Mouse (Mus musculus): Measurements from ENCODE around the gene Cks1b. TPM values are rescaled to one million over a fixed set of nuclear protein-coding genes. Genes with fewer than 3 reads are reported as not detected.

The Cks1b gene
- total RNA-seq, 2 experiments from 2014 or later, result 1.9 to 3.1 TPM

DNA sequence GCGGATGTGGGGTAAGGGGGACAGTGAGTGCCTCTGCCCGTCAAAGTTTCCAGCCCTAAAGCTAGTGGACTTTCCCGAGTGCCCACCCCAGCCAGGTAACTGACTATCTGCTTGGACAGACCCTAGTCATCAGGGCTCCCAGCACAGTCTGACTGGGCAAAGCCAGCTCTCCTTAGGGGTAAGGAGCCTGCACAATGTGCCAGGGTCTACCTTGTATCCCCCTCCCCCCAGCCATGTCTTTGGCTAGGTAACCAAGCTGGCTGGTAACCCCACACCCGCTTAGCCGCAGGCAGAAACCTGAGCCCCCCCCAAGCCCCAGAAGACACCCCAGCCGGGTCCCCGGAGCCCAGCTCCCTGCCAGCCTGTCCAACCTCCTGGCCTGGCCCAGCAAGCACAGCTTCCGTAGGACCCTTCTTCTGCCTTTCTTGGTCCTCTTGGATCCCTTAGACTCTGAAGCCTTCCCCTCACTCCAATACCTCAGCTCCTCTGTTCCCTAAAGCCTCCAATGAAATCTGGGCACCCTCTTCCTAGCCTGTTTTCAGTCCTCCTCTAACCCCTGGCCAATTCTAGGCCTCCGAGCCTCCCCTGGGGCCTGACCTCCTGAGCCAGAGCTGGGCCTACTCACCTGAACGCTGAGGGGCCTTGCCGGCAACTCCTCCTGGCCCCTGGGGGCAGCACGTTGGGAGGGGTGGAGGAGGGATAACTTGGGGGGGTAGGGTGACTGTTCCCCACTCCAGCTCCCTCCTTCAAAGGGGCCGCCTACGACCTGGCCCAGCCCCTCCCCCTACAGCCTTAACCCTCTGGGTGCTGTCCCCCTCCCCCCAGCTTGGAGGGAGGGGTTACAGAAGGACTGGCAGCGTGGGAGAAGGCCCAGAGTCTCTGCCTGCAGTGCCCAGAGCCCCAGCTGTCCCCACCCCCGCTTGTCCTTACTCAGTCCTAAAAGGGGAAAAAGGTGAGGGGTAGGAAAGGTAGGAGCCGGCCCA is 31.5 kb downstream of the Cks1b start:
- intact Hi-C loops (cut with DNase I), result no loop called here
- DNase-seq (ENCODE audit: low spot score in 2 of 2), result no peak

DNA sequence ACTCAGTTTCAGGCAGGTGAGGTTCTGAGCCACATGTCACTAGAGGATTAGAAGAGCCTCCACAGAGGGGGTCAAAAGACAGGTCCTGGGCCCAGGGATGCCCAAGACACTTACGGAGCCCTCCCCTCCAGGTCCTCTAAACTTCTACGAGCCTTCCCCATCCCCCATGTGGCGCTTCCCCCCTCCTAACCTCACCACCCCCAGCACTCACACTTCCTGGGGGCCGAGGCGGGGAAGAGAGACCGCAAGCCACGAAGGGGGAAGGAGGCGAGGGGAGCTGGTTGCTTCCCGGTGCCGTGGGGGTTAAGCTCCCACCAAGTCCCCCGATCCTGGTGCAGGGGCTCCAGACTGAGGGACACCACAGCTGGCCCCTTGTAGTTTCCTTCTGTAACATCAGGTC is 32.7 kb downstream of the Cks1b start:
- DNase-seq (ENCODE audit: low spot score in 2 of 2), result no peak
- intact Hi-C loops (cut with DNase I), result no loop called here

DNA sequence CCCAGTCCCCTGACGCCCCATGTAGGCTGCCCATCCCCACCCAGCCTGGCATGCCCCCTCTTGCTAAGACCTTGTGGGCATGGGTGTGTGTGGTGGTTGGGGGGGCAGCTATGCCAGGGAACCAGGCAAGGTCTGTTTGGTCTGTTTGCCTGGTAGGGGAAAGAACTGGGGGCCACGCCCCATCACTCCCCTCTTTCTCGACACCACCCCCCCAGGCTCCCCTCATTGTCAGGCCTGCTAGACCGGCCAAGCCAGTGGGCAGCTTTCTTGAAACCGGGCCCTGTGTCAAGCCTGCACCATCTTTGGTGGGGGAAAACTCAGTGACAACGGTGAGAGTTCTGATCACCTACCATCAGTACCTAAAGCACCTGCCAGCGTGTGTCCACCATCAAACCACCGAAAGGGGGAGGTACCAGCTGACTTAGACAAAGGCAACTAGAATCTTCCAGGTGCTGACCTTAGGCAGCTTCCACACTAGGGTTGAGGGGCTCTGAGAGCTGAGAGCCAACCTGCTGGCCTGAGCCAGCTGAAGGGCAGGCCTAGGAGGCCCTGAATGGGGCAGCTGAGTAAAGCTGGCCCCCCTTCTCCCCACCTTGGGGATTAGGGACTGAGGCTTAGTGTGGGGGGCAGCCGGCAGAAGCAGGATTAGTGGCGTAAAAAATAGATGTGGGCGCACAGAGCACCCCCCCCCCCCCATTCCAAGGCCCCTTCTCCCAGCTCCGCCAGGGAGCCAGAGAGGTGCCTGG is 33.7 kb downstream of the Cks1b start:
- intact Hi-C loops (cut with DNase I), result no loop called here
- DNase-seq (ENCODE audit: low spot score in 2 of 2), result no peak

DNA sequence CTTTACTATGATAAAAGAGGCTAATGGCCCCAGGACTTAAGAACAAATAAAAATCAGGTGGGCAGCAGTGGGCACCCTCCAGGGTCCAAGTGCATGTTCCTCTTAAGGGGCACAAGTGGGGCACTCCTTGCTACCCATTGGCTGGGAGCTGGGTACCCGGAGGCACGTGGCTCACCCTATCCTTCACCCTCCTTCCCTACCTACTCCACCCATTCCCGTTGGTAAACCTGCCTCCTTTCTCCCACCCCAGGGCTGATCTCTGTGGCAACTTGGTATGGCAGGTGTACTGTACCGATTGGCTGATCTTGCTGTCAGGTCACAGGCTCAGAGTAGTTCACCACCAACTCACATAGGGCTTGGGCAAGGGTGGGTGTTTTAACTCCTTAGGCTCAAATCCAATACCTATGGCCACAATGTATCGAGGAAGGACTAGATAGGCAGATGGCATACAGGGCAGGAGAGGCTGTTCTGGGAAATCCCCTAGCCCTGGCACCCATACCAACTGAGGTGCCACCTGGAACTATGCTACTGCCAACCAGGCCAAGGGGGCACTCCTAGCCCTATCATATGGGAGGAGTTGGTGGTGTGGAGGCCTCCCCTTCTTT is 34.4 kb downstream of the Cks1b start:
- DNase-seq (ENCODE audit: low spot score in 2 of 2), result no peak
- intact Hi-C loops (cut with DNase I), result no loop called here

DNA sequence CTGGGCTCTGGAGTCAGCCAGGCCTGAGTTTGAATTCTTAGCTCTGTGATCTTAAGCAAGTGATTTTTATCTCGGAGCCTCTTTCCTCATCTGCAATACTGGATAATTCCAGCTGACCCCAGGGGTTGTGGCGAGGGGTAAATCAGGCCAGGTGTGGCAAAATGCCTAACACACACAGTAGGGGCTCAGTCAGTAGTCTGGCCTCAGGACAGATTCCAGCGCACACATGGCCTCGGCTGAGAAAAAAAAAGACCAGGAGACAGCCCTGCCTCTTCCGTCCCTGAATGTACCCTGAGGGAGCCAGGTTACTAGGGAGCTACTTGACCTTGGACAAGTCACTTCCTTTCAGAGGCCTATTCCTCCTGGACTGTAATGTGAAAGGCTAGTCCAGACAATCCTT is 35.2 kb downstream of the Cks1b start:
- intact Hi-C loops (cut with DNase I), result no loop called here

DNA sequence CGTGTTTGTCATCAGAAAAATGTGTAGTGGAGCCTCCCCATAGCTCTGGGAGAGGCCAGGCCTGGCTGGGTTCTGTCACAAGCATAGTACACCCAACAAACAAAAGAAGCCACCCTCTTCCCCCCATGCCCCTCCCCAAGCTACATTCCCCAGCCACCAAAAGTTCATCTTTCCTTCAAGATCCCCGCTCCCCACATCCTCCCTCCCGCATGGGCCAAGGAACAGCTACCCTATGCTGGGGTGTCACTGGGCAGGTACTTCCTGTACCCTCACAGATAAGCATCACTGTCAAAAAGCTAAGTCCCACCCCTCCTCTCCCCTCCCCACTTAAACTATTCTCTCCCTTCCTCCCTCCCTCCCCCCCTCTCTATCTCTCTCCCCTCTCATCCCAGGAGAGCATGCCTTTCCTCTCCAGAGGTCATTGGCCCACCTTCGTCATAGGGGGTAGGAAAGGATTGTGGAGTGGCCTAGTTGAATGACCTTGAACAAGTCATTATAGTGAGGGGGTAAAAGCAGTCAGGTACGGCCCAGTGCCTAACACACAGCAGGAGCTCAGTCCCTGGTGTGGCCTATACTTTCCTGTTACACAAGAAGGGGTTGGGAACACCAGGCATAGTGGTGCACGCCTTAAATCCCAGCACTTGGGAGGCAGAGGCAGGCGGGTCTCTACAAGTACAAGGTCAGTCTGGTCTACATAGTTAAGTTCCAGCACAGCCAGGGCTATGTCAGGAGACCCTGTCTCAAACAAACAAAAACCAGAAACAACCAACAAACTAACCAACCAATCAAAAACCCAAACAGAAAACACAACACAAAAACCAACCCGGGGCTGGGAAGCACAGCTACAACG is 35.9 kb downstream of the Cks1b start:
- intact Hi-C loops (cut with DNase I), result no loop called here
- DNase-seq (ENCODE audit: low spot score in 2 of 2), result no peak

More for the DNA sequence above, 35.2 kb downstream of the Cks1b start:
- no peak for DNase-seq (ENCODE audit: low spot score in 2 of 2)

DNA sequence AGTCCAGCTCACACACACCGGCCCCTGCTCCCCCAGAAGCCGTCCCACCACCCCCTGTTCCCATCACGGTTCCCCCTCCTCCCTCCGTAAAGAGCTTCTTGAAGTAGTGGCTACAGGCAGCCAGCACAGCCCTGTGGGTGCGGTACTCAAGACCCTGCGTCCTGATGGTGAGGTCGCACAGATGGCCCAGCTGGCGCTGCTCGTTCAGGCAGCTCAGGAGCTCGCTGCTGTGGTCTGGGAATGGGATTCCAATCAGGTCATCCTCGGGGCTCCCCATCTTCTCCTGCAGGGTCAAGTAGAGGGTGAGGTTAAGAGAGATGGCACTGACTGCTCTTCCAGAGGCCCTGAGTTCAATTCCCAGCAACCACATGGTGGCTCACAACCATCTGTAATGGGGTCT is 37.0 kb downstream of the Cks1b start:
- DNase-seq (ENCODE audit: low spot score in 2 of 2), result no peak

DNA sequence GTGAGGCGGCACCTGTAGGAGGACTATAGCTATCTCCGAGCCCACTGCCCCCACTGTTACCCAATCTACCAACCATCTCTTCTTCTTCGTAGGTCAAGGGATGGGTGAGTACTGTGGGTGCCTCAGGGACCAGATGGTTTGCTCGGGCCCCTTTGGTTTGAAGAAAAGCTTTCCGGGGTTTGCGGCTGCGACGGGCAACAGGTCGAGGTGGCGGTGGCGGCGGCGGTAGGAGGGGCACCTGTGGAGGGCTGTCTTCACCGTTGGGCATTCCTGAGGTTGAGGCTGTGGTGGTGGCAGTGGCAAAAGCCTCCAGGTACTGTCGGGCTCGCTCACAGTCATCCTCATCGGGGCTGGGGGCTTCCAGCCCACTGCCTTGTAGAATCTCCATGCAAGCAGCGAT is 37.5 kb downstream of the Cks1b start:
- intact Hi-C loops (cut with DNase I), result no loop called here
- no peak for DNase-seq (ENCODE audit: low spot score in 2 of 2)

More for the DNA sequence above, 37.0 kb downstream of the Cks1b start:
- intact Hi-C loops (cut with DNase I), result no loop called here

DNA sequence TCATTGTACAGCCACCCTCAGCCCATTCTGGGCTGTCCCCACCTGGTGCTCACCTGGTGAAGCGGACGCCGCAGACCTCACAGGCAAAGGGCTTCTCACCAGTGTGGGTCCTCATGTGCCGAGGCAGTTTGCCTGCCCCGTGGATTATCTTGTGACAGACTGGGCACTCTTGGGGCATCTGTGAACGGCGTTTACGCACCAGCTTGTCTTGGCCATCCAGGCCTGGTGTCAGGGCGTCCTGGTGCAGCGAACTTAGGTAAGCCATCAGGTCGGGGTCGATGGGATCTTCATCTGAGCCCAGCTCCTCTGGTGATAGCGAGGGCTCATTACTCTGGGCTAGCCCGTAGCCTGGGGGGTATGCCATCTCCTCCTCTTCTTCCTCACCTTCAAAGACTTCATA is 37.9 kb downstream of the Cks1b start:
- DNase-seq (ENCODE audit: low spot score in 2 of 2), result no peak
- intact Hi-C loops (cut with DNase I), result no loop called here

DNA sequence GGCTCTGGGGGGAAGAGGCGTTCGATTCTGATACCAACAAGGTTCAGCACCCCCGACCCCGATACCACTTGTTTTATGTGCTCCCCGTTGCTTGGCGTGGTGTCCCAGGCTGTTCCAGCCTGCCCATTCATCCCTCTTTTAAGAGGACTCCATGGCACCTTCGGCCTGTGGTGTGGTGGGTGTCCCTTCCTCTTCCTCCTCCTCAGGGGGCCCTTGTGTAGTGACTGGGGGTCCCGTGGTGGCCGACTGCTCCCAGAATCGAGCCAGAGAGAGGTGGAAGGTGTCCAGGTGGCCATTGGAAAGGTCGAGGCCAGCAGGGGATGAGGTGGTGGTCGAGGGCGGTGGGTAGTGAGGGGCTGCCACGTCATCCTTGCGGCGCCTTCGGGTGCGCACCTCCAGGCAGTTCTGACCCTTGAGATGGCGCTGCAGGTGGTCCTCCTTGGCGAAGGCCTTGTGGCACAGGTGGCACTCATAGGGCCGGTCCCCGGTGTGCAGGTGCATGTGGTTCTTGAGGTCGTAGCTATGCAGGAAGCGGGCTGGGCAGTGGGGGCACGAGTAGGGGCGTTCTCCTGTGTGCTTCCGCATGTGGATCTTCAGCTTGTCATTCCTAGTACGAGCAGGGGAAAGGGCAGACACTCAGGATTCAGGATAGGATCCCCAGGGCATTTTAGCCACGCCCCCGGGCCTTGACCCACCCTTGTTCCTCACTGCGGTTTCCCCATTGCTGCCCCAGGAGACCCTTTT is 38.6 kb downstream of the Cks1b start:
- no peak for DNase-seq (ENCODE audit: low spot score in 2 of 2)

DNA sequence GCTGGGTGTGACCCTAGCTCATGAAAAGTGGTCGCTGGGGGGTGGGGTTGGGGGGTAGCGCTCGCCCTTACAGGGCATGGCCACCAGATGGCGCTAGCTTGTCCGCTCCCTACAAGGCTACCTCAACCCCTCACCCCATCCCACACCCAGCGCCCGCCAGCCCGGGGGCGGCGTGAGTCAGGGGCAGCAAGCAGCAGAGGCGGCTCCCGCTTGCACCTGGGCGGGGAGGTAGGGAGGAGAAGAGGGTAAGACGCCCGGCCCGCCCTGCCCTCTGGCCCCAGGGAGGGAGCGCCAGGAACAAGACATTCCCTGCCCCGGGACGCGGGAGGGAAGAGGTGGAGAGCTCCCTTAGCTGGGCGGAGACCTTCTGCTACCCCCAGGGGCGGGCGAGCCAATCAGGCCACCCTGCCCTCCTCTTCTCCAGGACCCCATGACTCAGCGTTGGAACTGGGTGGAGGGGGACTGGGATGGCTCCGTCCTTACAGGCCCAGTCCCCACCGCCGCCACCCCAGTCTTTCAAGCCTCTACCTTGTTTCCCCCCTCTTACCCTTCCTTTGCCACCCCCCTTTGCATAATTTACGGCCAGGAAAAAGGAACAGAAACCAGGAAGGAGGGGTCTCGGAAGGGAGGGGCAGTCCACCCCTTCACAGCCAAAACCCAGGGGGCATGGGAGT is 39.7 kb downstream of the Cks1b start:
- intact Hi-C loops (cut with DNase I), result loop anchor here (5.0 kb wide), 1 partner anchor 109 kb away; no protein-coding TSS in a partner anchor
- peak; percentile 60 to 70 for DNase-seq (ENCODE audit: low spot score in 2 of 2)

More for the DNA sequence above, 38.6 kb downstream of the Cks1b start:
- intact Hi-C loops (cut with DNase I), result loop anchor here (5.0 kb wide), 1 partner anchor 108 kb away; no protein-coding TSS in a partner anchor

DNA sequence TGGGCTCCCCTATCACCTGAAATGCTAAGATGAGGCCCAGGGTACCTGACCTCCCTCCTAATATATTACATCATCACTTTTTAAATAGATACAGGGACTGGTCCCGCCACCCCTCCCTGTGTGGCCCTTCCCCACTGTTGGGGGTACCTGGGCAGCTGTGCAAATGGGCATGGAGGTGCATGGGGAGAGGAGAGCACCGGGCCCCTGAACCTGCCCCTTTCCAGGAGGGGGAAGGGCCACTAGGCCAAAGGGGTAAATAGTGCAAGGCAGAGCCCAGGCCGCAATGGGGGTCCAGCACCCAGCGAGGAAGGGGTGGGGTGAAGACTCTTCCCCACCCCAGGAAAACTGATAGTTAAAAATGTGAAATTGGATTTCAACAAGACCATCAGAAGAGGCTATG is 40.4 kb downstream of the Cks1b start:
- intact Hi-C loops (cut with DNase I), result loop anchor here (5.0 kb wide), 1 partner anchor 109 kb away; no protein-coding TSS in a partner anchor
- DNase-seq (ENCODE audit: low spot score in 2 of 2), result no peak

DNA sequence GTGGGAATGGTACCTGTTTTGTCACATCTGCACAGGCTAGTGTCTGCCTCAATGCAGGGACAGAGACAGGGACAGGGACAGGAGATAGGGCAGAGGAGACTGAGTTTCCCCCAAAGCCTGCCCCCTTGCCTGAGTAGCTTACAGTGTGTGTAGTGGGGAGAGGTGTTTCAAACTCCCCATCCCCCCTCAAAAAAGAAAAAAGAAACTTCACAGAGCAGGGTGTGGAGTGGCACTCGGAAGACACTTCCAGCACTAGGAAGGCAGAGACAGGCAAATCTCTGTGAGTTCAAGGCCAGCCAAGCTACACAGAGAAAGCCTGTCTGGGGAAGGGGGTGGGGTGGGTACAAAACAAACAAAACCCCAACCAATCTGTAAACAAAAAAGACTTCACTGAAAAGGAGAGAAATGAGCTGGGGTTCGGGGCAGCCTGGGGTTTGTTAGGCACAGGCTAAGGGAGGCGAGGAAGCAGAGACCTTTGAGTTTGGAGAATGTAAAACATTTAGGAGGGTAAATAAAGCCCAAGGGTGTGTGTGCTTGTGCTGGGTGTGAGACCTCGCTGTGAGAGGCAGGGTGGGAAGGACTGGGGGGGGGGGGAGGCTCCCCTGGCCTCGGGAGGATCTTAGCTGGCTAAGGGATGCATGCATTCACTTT is 44.5 kb downstream of the Cks1b start:
- intact Hi-C loops (cut with DNase I), result no loop called here
- no peak for DNase-seq (ENCODE audit: low spot score in 2 of 2)

DNA sequence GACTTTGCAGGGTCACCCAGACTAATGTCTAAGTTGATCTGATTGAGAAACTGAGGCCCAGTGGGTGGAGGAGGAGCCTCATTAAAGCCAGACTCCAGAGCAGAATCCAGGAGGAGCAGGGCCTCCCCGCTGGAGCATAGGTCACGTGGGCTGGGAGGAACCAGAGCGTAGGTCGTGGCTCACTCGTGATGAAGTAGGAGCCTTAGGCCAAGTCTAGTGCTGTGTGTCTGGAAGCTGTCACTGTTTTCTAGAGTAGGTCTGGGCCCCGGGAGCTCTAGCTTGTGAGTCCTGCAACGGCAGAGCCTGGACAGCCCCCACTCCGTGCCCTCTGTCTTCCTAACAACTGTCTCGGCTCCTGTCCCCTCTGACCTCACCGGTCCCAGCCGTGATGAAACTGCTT is 50.8 kb downstream of the Cks1b start:
- DNase-seq (ENCODE audit: low spot score in 2 of 2), result no peak
- intact Hi-C loops (cut with DNase I), result no loop called here

DNA sequence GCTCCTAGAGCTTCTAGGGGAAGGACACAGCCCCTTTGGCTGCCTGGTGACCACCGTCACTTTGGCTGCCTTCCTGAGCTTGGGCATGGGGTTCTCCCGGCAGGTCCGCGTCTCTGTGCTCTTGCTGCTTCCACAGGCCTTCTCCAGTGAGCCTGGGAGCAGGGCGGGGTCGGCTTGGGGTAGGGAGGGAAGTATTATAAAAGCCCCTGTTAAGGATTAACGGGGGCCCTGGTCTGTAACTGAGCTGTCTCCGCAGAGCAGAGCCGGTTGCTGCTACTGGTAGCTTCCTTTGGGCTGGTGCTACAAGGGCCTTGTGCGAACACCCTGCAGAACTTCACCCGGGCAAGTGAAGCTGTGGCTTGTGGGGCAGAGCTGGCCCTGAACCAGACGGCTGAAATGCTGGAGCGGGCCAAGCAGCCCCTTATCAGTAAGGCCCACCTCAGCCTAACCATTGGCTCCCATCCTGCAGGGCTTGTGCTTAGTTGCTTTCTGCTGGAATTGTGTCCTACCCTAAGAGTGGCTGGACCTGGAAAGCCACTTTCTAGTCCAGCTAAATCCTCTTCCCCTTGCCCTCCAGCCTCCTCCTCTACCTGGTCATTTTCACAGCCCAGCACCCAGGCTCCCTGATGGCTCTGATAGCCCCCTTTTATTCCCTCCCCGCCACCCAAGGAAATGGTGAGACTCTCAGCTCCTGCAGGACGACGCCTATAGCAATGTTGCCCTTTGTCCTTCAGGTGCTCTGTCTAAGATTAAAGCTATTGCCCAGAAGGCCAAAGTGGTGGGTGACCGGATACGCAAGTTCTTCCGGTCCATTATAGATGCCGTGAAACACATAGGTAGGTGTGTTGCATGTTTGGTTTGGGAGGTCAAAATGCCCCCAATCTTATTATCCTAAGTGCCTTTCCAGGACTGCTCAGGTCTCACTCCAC is 52.4 kb downstream of the Cks1b start:
- DNase-seq (ENCODE audit: low spot score in 2 of 2), result no peak
- intact Hi-C loops (cut with DNase I), result no loop called here
